Mouse (Mus musculus): ENCODE measurements around the gene Il20.

Il20 gene

DNA sequence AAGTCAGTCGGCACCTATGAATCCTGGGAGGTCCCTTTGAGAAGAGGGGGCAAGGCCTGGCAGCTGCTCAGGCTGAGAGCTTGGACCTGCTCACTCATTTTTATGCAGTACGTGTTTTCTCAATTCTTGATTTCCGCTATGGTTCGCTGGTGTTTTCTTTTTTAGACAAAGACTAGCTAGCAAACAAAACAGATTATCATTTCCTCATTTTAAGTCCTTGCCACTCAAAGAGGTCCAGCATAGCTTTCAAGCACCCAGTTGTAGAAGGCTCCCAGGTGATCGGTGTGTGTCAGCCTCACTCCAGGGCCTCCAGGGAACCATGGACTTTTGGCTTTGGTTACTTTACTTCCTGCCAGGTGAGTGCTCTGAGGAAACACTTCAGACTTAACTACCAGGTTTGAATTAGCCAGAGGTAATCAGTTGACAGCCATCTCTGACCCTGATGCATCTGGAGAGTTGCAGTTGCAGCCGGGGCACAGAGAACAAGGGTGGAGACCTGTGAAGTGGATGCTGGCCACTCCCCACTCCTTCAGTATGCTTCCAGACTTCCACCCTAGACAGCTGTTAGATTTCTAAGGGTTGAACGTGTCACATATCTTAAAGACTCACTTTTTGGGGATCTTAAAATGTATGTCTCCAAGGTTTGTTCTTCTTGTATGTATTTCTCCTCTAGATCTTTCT lies 45.6 kb downstream of the Il20 start, which contains the start of gene Fcmr:
Gene Fcmr (plus strand): TSS at position 129 of the 681 bp plus-strand sequence.
- no peak for DNase-seq (ENCODE audit: extremely low spot score, low spot score)

DNA sequence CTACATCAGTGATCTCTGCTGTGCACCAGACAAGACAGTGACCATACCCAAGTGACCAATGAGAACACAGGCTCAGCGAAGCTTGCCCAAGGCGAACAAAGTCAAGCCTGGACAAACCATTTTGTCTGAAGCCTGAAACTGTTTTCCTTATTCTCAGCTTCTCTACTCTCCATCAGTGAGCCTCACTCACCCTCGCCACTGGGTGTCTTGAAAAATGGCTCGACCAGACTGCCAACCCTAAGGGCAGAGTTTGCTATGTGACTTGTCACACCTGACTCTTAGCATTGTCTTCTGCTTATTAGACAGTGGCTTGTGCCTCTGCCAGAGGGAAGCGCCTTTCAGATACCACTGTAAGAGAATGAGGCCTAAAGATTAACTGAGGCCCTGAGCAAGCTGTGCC lies 46.5 kb downstream of the Il20 start:
- no peak for DNase-seq (ENCODE audit: extremely low spot score, low spot score)

DNA sequence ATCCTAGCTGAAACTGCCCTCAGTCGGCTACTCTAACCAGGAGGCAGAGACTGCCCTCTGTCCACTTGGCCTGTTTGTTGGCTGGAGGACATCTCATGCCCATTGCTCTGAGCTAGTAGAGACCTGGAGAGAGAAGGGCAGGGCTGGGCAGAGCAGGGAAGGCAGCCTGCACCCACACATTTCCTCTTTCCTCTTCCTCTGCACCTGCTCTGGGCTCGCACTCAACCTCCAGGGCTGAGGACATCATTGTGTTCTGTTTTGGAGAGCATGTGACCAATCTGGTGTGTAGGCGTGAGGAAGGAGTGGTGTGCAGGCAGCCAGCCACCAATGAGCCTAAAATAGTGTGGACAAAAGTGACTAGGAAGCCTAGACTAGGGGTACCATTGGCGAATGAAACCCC lies 47.0 kb downstream of the Il20 start:
- DNase-seq (ENCODE audit: extremely low spot score, low spot score): no peak

DNA sequence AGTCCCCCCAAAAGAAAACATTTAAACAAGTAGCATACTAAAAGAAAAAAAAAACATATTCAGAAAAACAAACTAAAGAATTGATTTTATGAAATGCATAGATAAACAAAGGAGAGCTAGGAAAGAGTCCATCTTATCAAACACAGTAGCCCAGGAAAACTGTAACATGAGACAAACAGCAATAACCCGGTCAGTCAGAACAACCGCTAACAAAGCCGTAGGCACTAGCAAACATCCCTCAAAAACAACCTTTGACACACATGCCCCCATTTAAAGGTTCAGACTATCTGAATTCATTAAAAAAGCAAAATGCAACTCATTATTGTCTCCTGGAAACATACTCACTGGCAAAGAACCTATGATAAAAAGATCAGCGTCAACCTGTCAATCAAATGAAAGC lies 53.8 kb downstream of the Il20 start:
- no peak for DNase-seq (ENCODE audit: extremely low spot score, low spot score)
